Mouse (Mus musculus) lung, embryonic 16.5 days (tissue): Measurements from ENCODE around the gene Ncln. TPM values are rescaled to one million over a fixed set of nuclear protein-coding genes. Genes with fewer than 3 reads are reported as not detected.

Source experiments
- ATAC-seq: fragments of 200-750 bp; cut with Nextera tagmentation; 2 replicates; pipeline ENCODE4 v1.8.0; 2017; ENCODE audit warnings: low read depth, mild to moderate bottlenecking, moderate library complexity
- H3K27ac ChIP-seq: fragments of 300-500 bp; sonication (generic); 2 replicates; pipeline ENCODE4 v1.5.1; 2014; ENCODE audit warnings: mild to moderate bottlenecking, control low read depth, low read length
- H3K27me3 ChIP-seq: fragments of 300-500 bp; sonication (generic); 2 replicates; pipeline ENCODE4 v1.6.1; 2014; ENCODE audit warnings: low read depth, low read length, mixed read lengths; ENCODE audit not compliant: control insufficient read depth, insufficient read depth
- H3K36me3 ChIP-seq: fragments of 300-500 bp; sonication (generic); 2 replicates; pipeline ENCODE4 v1.6.1; 2014; ENCODE audit warnings: low read length; ENCODE audit not compliant: control insufficient read depth, insufficient read depth
- H3K4me1 ChIP-seq: fragments of 300-500 bp; sonication (generic); replicated peaks from 2 replicates; pipeline ENCODE4 v1.6.1; 2014; ENCODE audit warnings: low read length, mixed read lengths; ENCODE audit not compliant: control insufficient read depth, insufficient read depth
- H3K4me2 ChIP-seq: fragments of 300-500 bp; sonication (generic); 2 replicates; pipeline ENCODE4 v1.6.1; 2014; ENCODE audit warnings: low read depth, low read length, control low read depth
- H3K4me3 ChIP-seq: fragments of 300-500 bp; sonication (generic); 2 replicates; pipeline ENCODE4 v1.5.1; 2014; ENCODE audit warnings: mild to moderate bottlenecking, low read length, control low read depth
- H3K9ac ChIP-seq: fragments of 300-500 bp; sonication (generic); 2 replicates; pipeline ENCODE4 v1.6.1; 2014; ENCODE audit warnings: low read length, control low read depth
- H3K9me3 ChIP-seq: fragments of 300-500 bp; sonication (generic); 2 replicates; pipeline ENCODE4 v1.6.1; 2016; ENCODE audit warnings: low read length; ENCODE audit not compliant: control insufficient read depth
- WGBS: fragments of 180-500 bp; shearing (Covaris S2); extraction: QIAGEN DNeasy Blood & Tissue Kit; methylation state at CpG from one replicate; pipeline ENCODE4 v1.1.7; 2014; 5-methylcytosine and 5-hydroxymethylcytosine counted together
- polyA plus RNA-seq: library from polyadenylated mRNA; unstranded; fragments of >200 nt; fragmentation: Nextera tagmentation; extraction: Ambion mirVana; gene quantifications from 2 replicates; pipeline ENCODE4 v1.2.1, GENCODE M21; 2015

Ncln gene
- polyA plus RNA-seq, 1 experiment from 2014 or later: 82.9 TPM

- Histone ChIP-seq H3K4me1 (peaks cover 5% of the 10 kb centered on the region; the same call in 1 of the 2 replicates), H3K4me2 (no peak overlapping the region), H3K36me3 (peaks cover 24% of the 10 kb centered on the region), H3K4me3 (no peak overlapping the region), H3K27ac (no peak overlapping the region), H3K9ac (no peak overlapping the region), H3K9me3 (no peaks in the 10 kb centered on the region), H3K27me3 (peaks cover 18% of the 10 kb centered on the region)
- ATAC-seq: no peak
- 57% methylated on average over 6 of the region's 6 CpGs for whole genome bisulfite sequencing
These were observed 11.6 kb downstream of the Ncln start for GRCm38 (mm10) chr10:81484441-81485059.

- 17% methylated on average over 9 of the region's 9 CpGs for WGBS
- Histone ChIP-seq H3K9ac (no peak overlapping the region), H3K4me1 (peaks cover 5% of the 10 kb centered on the region; the same call in 1 of the 2 replicates), H3K9me3 (no peaks in the 10 kb centered on the region), H3K4me3 (no peak overlapping the region), H3K36me3 (peaks cover 19% of the 10 kb centered on the region), H3K27ac (no peak overlapping the region), H3K27me3 (peaks cover 18% of the 10 kb centered on the region), H3K4me2 (no peak overlapping the region)
- no peak for ATAC-seq
These were observed 12.2 kb downstream of the Ncln start for GRCm38 (mm10) chr10:81483983-81484382.

GRCm38 (mm10) chr10:81482533-81482889 lies 13.7 kb downstream of the Ncln start, which contains the start of gene Celf5:
Gene Celf5, minus strand, starts transcription at chr10:81482709.
- peak within 1 kb of the TSS; percentile 87 for H3K4me2 ChIP-seq
- WGBS: under 1% methylated on average over 35 of the region's 36 CpGs
- H3K4me1 ChIP-seq: peaks cover 5% of the 10 kb centered on the region; the same call in 1 of the 2 replicates
- H3K27ac ChIP-seq: no peak within 1 kb of the TSS
- peaks cover 18% of the 10 kb centered on the region for H3K27me3 ChIP-seq
- H3K36me3 ChIP-seq: peaks cover 12% of the 10 kb centered on the region
- ATAC-seq: peak; percentile 62
- no peaks in the 10 kb centered on the region for H3K9me3 ChIP-seq
- peak within 1 kb of the TSS; percentile 62 for H3K9ac ChIP-seq
- peak within 1 kb of the TSS; percentile 53 for H3K4me3 ChIP-seq

- Histone ChIP-seq H3K4me2 (peak overlapping the region; percentile 87), H3K27ac (no peak overlapping the region), H3K4me1 (peaks cover 5% of the 10 kb centered on the region; the same call in 1 of the 2 replicates), H3K4me3 (peak overlapping the region; percentile 53), H3K27me3 (peaks cover 20% of the 10 kb centered on the region), H3K36me3 (peaks cover 5% of the 10 kb centered on the region), H3K9ac (peak overlapping the region; percentile 62), H3K9me3 (no peaks in the 10 kb centered on the region)
- WGBS: 5% methylated on average over 35 of the region's 35 CpGs
- 0 out of 2 replicates have a peak, but pooled peaks have one; percentile 6 for ATAC-seq
These were observed 14.3 kb downstream of the Ncln start for GRCm38 (mm10) chr10:81481605-81482532.

- WGBS: 73% methylated on average over 10 of the region's 10 CpGs
- H3K9ac ChIP-seq: no peak overlapping the region
- H3K27ac ChIP-seq: no peak overlapping the region
- H3K9me3 ChIP-seq: no peaks in the 10 kb centered on the region
- ATAC-seq: no peak
- no peak overlapping the region for H3K4me2 ChIP-seq
- H3K36me3 ChIP-seq: no peaks in the 10 kb centered on the region
- no peaks in the 10 kb centered on the region for H3K4me1 ChIP-seq
- peaks cover 38% of the 10 kb centered on the region for H3K27me3 ChIP-seq
- no peak overlapping the region for H3K4me3 ChIP-seq
These were observed 21.7 kb downstream of the Ncln start for GRCm38 (mm10) chr10:81474461-81474860.

- Histone ChIP-seq H3K36me3 (no peaks in the 10 kb centered on the region), H3K4me2 (no peak overlapping the region), H3K9ac (no peak overlapping the region), H3K27ac (no peak overlapping the region), H3K9me3 (no peaks in the 10 kb centered on the region), H3K4me1 (no peaks in the 10 kb centered on the region), H3K4me3 (no peak overlapping the region), H3K27me3 (peaks cover 38% of the 10 kb centered on the region)
- 3% methylated on average over 22 of the region's 22 CpGs for WGBS
- no peak for ATAC-seq
These were observed 23.2 kb downstream of the Ncln start for GRCm38 (mm10) chr10:81473003-81473451.

GRCm38 (mm10) chr10:81472403-81473002 lies 23.7 kb downstream of the Ncln start:
- H3K36me3 ChIP-seq: no peaks in the 10 kb centered on the region
- H3K9ac ChIP-seq: no peak overlapping the region
- H3K4me3 ChIP-seq: no peak overlapping the region
- H3K4me1 ChIP-seq: no peaks in the 10 kb centered on the region
- H3K27ac ChIP-seq: no peak overlapping the region
- ATAC-seq: no peak
- WGBS: 9% methylated on average over 18 of the region's 18 CpGs
- no peak overlapping the region for H3K4me2 ChIP-seq
- no peaks in the 10 kb centered on the region for H3K9me3 ChIP-seq
- H3K27me3 ChIP-seq: peaks cover 38% of the 10 kb centered on the region

GRCm38 (mm10) chr10:81470454-81470853 lies 25.7 kb downstream of the Ncln start:
- Histone ChIP-seq H3K36me3 (no peaks in the 10 kb centered on the region), H3K27me3 (peaks cover 30% of the 10 kb centered on the region), H3K4me3 (no peak overlapping the region), H3K4me2 (no peak overlapping the region), H3K9me3 (no peaks in the 10 kb centered on the region), H3K9ac (no peak overlapping the region), H3K27ac (no peak overlapping the region), H3K4me1 (no peaks in the 10 kb centered on the region)
- no peak for ATAC-seq
- 40% methylated on average over 18 of the region's 18 CpGs for WGBS

- H3K4me2 ChIP-seq: no peak overlapping the region
- no peak overlapping the region for H3K9ac ChIP-seq
- no peak for ATAC-seq
- H3K36me3 ChIP-seq: no peaks in the 10 kb centered on the region
- H3K27ac ChIP-seq: no peak overlapping the region
- H3K4me3 ChIP-seq: no peak overlapping the region
- no peaks in the 10 kb centered on the region for H3K9me3 ChIP-seq
- 76% methylated on average over 5 of the region's 5 CpGs for WGBS
- peaks cover under 1% of the 10 kb centered on the region; the same call in 1 of the 2 replicates for H3K4me1 ChIP-seq
- H3K27me3 ChIP-seq: peaks cover 33% of the 10 kb centered on the region
These were observed 26.9 kb downstream of the Ncln start for GRCm38 (mm10) chr10:81469253-81469652.
